Mouse (Mus musculus) stomach, embryonic 16.5 days (tissue): ENCODE results near the gene Krt82. TPM values are rescaled to one million over a fixed set of nuclear protein-coding genes. Genes with fewer than 3 reads are reported as not detected.
"Not testable (repeated sequence)": the region's sequence is repeated elsewhere in the genome, so short reads cannot be mapped to it uniquely, and the experiment has no call there.

ENCODE experiments used
- ATAC-seq: fragments of 200-750 bp; cut with Nextera tagmentation; 2 replicates; pipeline ENCODE4 v1.8.0; 2017; ENCODE audit warnings: moderate number of reproducible peaks, moderate TSS enrichment; ENCODE audit not compliant: insufficient read depth, low FRiP score
- H3K27ac ChIP-seq: fragments of 300-500 bp; sonication (generic); 2 replicates; pipeline ENCODE4 v1.5.1; 2014; ENCODE audit warnings: low read length
- H3K27me3 ChIP-seq: fragments of 300-500 bp; sonication (generic); 2 replicates; pipeline ENCODE4 v1.6.1; 2014; ENCODE audit warnings: low read length, control low read depth, mixed read lengths; ENCODE audit not compliant: control insufficient read depth, insufficient read depth
- H3K36me3 ChIP-seq: fragments of 300-500 bp; sonication (generic); 2 replicates; pipeline ENCODE4 v1.6.1; 2014; ENCODE audit warnings: low read length; ENCODE audit not compliant: control insufficient read depth, insufficient read depth
- H3K4me1 ChIP-seq: fragments of 300-500 bp; sonication (generic); 2 replicates; pipeline ENCODE4 v1.6.1; 2014; ENCODE audit warnings: low read length, control low read depth, mixed read lengths; ENCODE audit not compliant: control insufficient read depth, insufficient read depth
- H3K4me2 ChIP-seq: fragments of 300-500 bp; sonication (generic); 2 replicates; pipeline ENCODE4 v1.6.1; 2014; ENCODE audit warnings: low read depth, low read length, mixed read lengths
- H3K4me3 ChIP-seq: fragments of 300-500 bp; sonication (generic); replicated peaks from 2 replicates; pipeline ENCODE4 v1.5.1; 2014; ENCODE audit warnings: mild to moderate bottlenecking, low read length
- H3K9ac ChIP-seq: fragments of 300-500 bp; sonication (generic); 2 replicates; pipeline ENCODE4 v1.6.1; 2014; ENCODE audit warnings: low read length
- H3K9me3 ChIP-seq: fragments of 300-500 bp; sonication (generic); replicated peaks from 2 replicates; pipeline ENCODE4 v1.6.1; 2016; ENCODE audit warnings: low read length, control low read depth; ENCODE audit not compliant: control insufficient read depth
- WGBS: fragments of 180-500 bp; shearing (Covaris S2); extraction: QIAGEN DNeasy Blood & Tissue Kit; methylation state at CpG from one replicate; pipeline ENCODE4 v1.1.7; 2014; 5-methylcytosine and 5-hydroxymethylcytosine counted together
- polyA plus RNA-seq: library from polyadenylated mRNA; unstranded; fragments of >200 nt; fragmentation: Nextera tagmentation; extraction: Ambion mirVana; gene quantifications from 2 replicates; pipeline ENCODE4 v1.2.1, GENCODE M21; 2015

Krt82 gene
- polyA plus RNA-seq, 1 experiment from 2014 or later: not detected

DNA sequence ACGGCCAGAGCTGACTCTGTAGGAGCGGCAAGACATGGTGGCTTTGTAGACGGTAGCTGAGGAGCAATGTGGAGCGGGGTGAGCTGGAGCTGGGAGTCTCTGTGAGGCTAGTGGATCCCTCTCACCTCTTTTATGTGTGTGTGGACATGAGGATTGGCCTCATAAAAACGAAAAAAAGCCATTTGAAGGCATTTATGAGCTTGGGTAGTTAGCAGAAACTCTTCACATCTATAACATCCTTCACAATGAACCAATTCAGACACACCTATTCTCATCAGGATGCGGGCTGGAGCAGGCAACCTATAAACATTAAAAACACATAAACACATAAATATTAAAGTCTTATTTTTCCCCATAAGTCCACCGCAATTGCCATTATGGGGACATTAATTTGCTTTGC lies 17.7 kb downstream of the Krt82 start, which contains the start of gene Krt84:
Gene Krt84 (minus strand): TSS at position 101 of the 400 bp plus-strand sequence.
- H3K4me2 ChIP-seq: no peak within 1 kb of the TSS
- ATAC-seq: no peak
- H3K4me1 ChIP-seq: no peaks in the 10 kb centered on the region
- no peak within 1 kb of the TSS for H3K4me3 ChIP-seq
- no peaks in the 10 kb centered on the region for H3K36me3 ChIP-seq
- no peak within 1 kb of the TSS for H3K9ac ChIP-seq
- no peaks in the 10 kb centered on the region for H3K9me3 ChIP-seq
- no peaks in the 10 kb centered on the region for H3K27me3 ChIP-seq
- no peak within 1 kb of the TSS for H3K27ac ChIP-seq
- 81% methylated on average over 7 of the region's 7 CpGs for WGBS

DNA sequence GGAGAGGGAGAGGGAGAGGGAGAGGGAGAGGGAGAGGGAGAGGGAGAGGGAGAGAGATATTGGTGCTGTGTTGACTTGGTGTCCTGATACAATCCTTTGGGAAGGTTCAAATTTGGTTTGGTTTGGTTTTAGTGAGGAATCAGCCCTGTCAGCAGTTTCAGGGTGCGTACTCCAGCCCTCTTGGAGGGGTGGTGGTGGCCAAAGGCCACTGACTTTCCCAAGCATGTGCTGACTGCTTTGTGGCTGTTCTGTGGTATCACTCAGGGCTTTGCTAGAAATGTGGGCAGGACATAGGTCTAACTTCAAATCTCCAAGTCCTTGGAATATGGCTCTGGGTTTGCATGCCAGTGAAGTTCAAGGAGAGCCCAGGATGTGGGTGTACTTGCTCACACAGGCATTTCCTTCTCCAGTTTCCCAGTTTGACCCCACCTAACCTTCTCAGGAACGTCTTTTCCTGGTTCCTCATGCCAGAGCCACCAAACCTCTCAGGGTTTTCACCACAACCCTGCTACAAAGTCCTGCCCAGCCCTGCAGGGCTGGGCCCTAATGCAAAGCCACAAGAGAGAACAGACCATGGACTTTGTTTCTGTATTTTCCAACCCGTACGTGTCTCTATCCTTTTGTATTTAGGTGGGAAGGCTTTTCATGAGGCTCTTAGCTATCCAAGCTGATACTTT lies 27.8 kb downstream of the Krt82 start:
- Histone ChIP-seq H3K27me3 (0 out of 2 replicates have a peak, but pooled peaks cover 4% of the 10 kb centered on the region), H3K4me1 (no peaks in the 10 kb centered on the region), H3K4me3 (no peak overlapping the region), H3K4me2 (no peak overlapping the region), H3K36me3 (no peaks in the 10 kb centered on the region), H3K9me3 (no peaks in the 10 kb centered on the region), H3K9ac (no peak overlapping the region), H3K27ac (peak overlapping the region; percentile 78)
- WGBS: 63% methylated on average over 4 of the region's 4 CpGs
- 0 out of 2 replicates have a peak, but pooled peaks have one; percentile 37 for ATAC-seq

- no peak overlapping the region for H3K27ac ChIP-seq
- no peaks in the 10 kb centered on the region for H3K4me1 ChIP-seq
- H3K9ac ChIP-seq: no peak overlapping the region
- H3K4me2 ChIP-seq: no peak overlapping the region
- no peak overlapping the region for H3K4me3 ChIP-seq
- H3K9me3 ChIP-seq: no peaks in the 10 kb centered on the region
- WGBS: 13% methylated on average over 2 of the region's 2 CpGs
- H3K27me3 ChIP-seq: 0 out of 2 replicates have a peak, but pooled peaks cover 4% of the 10 kb centered on the region
- ATAC-seq: no peak
- H3K36me3 ChIP-seq: no peaks in the 10 kb centered on the region
These were observed 30.7 kb downstream of the Krt82 start for GRCm38 (mm10) chr15:101519792-101520191.

DNA sequence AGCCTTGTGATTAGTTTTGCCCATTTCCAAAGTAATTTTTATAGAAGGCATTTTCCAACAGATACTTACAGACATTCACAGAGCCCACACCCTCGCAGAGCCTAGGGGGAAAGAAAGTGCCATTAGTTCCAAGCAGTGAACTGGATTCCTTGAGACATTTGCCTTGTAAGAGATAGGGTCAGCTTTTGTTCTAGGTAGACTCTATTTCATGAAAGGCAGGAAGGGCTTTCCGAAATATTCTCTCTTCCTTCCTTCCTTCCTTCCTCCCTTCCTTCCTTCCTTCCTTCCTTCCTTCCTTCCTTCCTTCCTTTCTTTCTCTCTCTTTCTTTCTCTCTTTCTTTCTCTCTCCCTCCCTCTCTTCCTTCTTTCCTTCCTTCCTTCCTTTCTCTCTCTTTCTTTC lies 33.3 kb downstream of the Krt82 start, which contains the start of gene Gm49425:
Gene Gm49425 (minus strand): TSS at position 101 of the 400 bp plus-strand sequence.
- not testable (repeated sequence) for H3K4me2 ChIP-seq, H3K27ac ChIP-seq, H3K36me3 ChIP-seq, H3K4me1 ChIP-seq, H3K4me3 ChIP-seq, H3K27me3 ChIP-seq, H3K9ac ChIP-seq, ATAC-seq, H3K9me3 ChIP-seq
- 76% methylated on average over 2 of the region's 2 CpGs for WGBS

DNA sequence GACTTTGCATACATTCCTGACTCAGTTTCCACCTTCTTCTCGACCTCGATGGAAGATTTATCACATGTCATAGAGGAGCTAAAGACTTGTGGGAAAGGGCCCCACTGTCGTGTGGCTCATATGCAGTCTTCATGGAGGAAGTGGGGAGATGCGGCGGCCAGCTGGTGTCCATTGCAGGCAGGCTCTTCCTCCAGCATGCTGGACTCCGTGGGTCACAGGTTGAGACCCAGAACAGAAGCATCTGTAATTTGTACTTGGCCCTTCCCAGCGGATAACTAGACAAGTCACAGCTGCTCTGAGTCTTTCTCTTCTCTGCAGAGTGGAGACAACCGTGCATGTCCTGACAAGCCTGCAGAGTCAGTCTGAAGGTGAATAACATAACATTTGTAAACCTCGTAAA lies 42.2 kb downstream of the Krt82 start:
- H3K27me3 ChIP-seq: no peaks in the 10 kb centered on the region
- no peaks in the 10 kb centered on the region for H3K9me3 ChIP-seq
- H3K4me2 ChIP-seq: no peak overlapping the region
- no peak overlapping the region for H3K9ac ChIP-seq
- no peak overlapping the region for H3K27ac ChIP-seq
- 38% methylated on average over 9 of the region's 9 CpGs for WGBS
- H3K36me3 ChIP-seq: no peaks in the 10 kb centered on the region
- 0 out of 2 replicates have a peak, but pooled peaks cover 3% of the 10 kb centered on the region for H3K4me1 ChIP-seq
- ATAC-seq: no peak
- H3K4me3 ChIP-seq: no peak overlapping the region

DNA sequence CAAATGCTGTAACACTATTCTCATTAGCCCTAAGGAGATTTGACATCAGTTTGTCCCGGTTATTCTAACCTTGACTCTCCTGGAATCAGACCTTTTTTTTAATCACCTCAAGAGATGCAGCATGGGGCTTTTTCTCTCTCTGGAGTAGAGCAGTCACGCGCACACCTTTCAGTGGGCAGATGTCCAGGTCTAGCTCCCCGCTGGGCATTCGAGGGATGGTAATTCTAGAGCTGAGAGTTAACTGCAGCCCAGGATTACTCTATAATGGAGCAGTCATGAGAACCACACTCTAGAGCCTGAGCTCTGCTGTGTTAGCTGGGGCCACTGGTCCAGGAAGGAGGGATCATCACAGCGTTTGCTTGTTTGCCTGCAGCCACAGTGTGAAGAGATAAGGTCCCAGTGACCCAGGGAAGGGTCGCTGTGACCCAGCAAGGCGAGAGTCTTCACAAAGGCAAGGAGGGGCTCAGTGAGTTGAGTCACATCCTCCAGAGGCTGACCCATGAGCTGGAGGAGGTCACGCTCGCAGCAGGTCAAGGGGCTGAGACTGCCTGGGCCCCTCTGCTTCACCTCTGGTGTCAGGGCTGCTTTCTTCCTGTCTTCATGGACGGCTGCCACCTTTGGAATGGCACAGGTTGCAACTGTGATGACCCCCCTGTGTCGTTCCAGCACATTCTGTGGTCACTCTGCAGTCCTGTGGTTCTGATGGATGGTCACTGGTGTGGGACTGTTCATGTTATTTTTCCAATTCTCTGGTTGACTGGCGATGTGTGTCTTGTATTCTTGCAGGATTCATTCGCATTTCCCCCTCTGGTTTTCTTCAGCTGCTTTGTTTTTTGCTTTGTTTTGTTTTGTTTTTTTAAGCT lies 43.3 kb downstream of the Krt82 start:
- no peaks in the 10 kb centered on the region for H3K27me3 ChIP-seq
- H3K36me3 ChIP-seq: no peaks in the 10 kb centered on the region
- no peak overlapping the region for H3K9ac ChIP-seq
- 46% methylated on average over 14 of the region's 14 CpGs for WGBS
- no peak overlapping the region for H3K4me2 ChIP-seq
- H3K27ac ChIP-seq: no peak overlapping the region
- ATAC-seq: no peak
- H3K9me3 ChIP-seq: no peaks in the 10 kb centered on the region
- H3K4me1 ChIP-seq: 0 out of 2 replicates have a peak, but pooled peaks cover 3% of the 10 kb centered on the region
- H3K4me3 ChIP-seq: no peak overlapping the region

DNA sequence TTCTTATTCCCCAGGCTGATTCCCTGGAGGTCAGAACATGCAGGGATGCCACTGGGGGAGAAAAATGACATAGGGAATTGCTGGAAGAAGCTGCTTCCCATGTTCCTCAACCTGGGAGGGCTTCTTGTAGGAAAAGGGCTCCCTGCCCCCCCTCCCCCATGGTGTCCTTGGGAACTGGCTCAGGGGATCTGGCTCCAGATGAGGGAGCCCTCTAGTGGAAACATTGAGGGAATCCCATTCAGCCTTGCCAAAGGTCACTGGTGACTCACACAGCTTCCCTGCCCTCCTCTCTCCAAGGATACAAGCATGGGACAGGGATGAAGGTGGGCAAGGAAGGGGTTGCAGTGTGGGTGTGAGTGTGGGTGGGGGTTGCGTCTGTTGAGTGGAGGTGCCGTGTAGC lies 53.3 kb downstream of the Krt82 start:
- Histone ChIP-seq H3K9me3 (no peaks in the 10 kb centered on the region), H3K9ac (no peak overlapping the region), H3K4me1 (no peaks in the 10 kb centered on the region), H3K36me3 (no peaks in the 10 kb centered on the region), H3K27ac (no peak overlapping the region), H3K4me3 (no peak overlapping the region), H3K4me2 (no peak overlapping the region), H3K27me3 (no peaks in the 10 kb centered on the region)
- WGBS: 76% methylated on average over 2 of the region's 2 CpGs
- peak; percentile 33; the same call in 1 of the 2 replicates for ATAC-seq

- H3K27me3 ChIP-seq: no peaks in the 10 kb centered on the region
- 77% methylated on average over 8 of the region's 8 CpGs for WGBS
- no peak overlapping the region for H3K9ac ChIP-seq
- H3K4me2 ChIP-seq: no peak overlapping the region
- no peak for ATAC-seq
- no peaks in the 10 kb centered on the region for H3K9me3 ChIP-seq
- no peak overlapping the region for H3K27ac ChIP-seq
- no peak overlapping the region for H3K4me3 ChIP-seq
- no peaks in the 10 kb centered on the region for H3K36me3 ChIP-seq
- no peaks in the 10 kb centered on the region for H3K4me1 ChIP-seq
These were observed 55.2 kb downstream of the Krt82 start for GRCm38 (mm10) chr15:101495266-101495665.

- Histone ChIP-seq H3K9me3 (no peaks in the 10 kb centered on the region), H3K27ac (no peak overlapping the region), H3K4me2 (no peak overlapping the region), H3K36me3 (no peaks in the 10 kb centered on the region), H3K4me1 (no peaks in the 10 kb centered on the region), H3K27me3 (no peaks in the 10 kb centered on the region), H3K4me3 (no peak overlapping the region), H3K9ac (no peak overlapping the region)
- 56% methylated on average over 1 of the region's 1 CpGs for WGBS
- no peak for ATAC-seq
These were observed 56.3 kb downstream of the Krt82 start for GRCm38 (mm10) chr15:101494203-101494602.
